Mouse (Mus musculus): ENCODE data around the gene Frem2. TPM values are rescaled to one million over a fixed set of nuclear protein-coding genes. Genes with fewer than 3 reads are reported as not detected.

The Frem2 gene
- polyA plus RNA-seq, 1 experiment from 2014 or later: 9.0 TPM

DNA sequence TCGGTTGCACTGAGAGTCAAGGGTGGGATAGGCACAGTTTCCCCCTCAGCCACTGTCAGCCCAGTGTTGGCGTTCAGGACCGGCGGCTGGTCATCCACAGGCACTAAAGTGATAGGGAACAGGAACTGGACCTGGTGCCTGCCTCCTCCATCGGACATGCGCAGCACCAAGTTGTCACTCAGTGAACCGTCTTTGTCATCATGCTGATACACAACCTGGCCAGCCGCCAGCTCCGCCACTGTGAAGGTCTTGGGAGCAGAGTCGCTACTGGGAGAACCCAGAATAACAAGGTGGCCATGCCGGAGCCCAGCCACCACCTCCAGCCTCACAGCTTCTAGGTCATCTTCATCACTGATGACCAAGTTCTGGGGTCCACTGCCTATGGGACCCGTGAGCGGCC, 1.8 kb downstream of the Frem2 start:
- Histone ChIP-seq H3K4me2 (ENCODE audit: low read length) (peak overlapping the region; percentile 88), H3K36me3 (ENCODE audit: insufficient read depth, low read length) (peaks cover 18% of the 10 kb centered on the region; the same call in 1 of the 2 replicates), H3K4me3 (replicated peaks; ENCODE audit: low read depth, low read length) (no peak overlapping the region), H3K27me3 (ENCODE audit: insufficient read depth, low read length) (no peaks in the 10 kb centered on the region), H3K9me3 (replicated peaks; ENCODE audit: low read length) (peaks cover 10% of the 10 kb centered on the region; the same call in 1 of the 2 replicates), H3K4me1 (replicated peaks; ENCODE audit: insufficient read depth, low read length) (peaks cover 5% of the 10 kb centered on the region; the same call in 1 of the 2 replicates), H3K27ac (no peak overlapping the region), H3K9ac (ENCODE audit: low read depth, low read length) (no peak overlapping the region)
- TF ChIP-seq CTCF (IDR thresholded peaks at IDR 0.05; ENCODE audit: low read depth): no peak
- 92% methylated on average over 13 of the region's 13 CpGs for WGBS
- no peak for DNase-seq (ENCODE audit: low spot score)
- no peak for ATAC-seq (replicated peaks; ENCODE audit: low FRiP score, low read depth)

- H3K9me3 ChIP-seq (replicated peaks; ENCODE audit: low read length): peaks cover 10% of the 10 kb centered on the region; the same call in 1 of the 2 replicates
- WGBS: 7% methylated on average over 8 of the region's 8 CpGs
- TF ChIP-seq CTCF (IDR thresholded peaks at IDR 0.05; ENCODE audit: low read depth): no peak
- no peaks in the 10 kb centered on the region for H3K27me3 ChIP-seq (ENCODE audit: insufficient read depth, low read length)
- no peaks in the 10 kb centered on the region for H3K4me1 ChIP-seq (replicated peaks; ENCODE audit: insufficient read depth, low read length)
- H3K36me3 ChIP-seq (ENCODE audit: insufficient read depth, low read length): peaks cover 18% of the 10 kb centered on the region; the same call in 1 of the 2 replicates
- ATAC-seq (replicated peaks; ENCODE audit: low FRiP score, low read depth) (no peak), DNase-seq (ENCODE audit: low spot score) (peak; percentile 37)
- H3K4me2 ChIP-seq (ENCODE audit: low read length): peak overlapping the region; percentile 36; the same call in 1 of the 2 replicates
- peak overlapping the region; percentile 64 for H3K27ac ChIP-seq
- no peak overlapping the region for H3K4me3 ChIP-seq (replicated peaks; ENCODE audit: low read depth, low read length)
- 0 out of 2 replicates have a peak overlapping the region, but pooled peaks have one; percentile 25 for H3K9ac ChIP-seq (ENCODE audit: low read depth, low read length)
These were observed 7.0 kb downstream of the Frem2 start for GRCm38 (mm10) chr3:53650003-53650748.

DNA sequence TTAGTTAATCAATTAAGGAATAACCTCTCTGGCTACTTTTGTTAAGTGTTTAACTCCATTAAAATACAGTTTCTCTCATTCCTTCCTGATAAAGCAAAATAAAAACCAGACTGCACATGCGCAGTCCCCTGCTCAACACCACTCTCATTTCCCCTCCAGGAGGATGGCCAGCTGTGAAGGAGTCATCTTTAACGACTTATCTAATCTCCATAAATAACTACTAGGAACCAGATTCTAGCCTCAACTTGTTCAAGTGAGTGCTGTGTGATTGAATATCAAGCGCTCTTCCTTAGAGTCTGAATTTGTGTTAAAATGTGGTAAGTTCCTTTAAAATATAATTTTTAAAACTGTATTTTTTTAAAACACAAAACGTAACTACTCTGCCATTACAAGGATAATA, 7.7 kb downstream of the Frem2 start:
- Histone ChIP-seq H3K36me3 (ENCODE audit: insufficient read depth, low read length) (peaks cover 14% of the 10 kb centered on the region; the same call in 1 of the 2 replicates), H3K4me2 (ENCODE audit: low read length) (no peak overlapping the region), H3K4me3 (replicated peaks; ENCODE audit: low read depth, low read length) (no peak overlapping the region), H3K27me3 (ENCODE audit: insufficient read depth, low read length) (no peaks in the 10 kb centered on the region), H3K9me3 (replicated peaks; ENCODE audit: low read length) (peaks cover 7% of the 10 kb centered on the region; the same call in 1 of the 2 replicates), H3K27ac (no peak overlapping the region), H3K9ac (ENCODE audit: low read depth, low read length) (no peak overlapping the region), H3K4me1 (replicated peaks; ENCODE audit: insufficient read depth, low read length) (no peaks in the 10 kb centered on the region)
- 56% methylated on average over 4 of the region's 4 CpGs for WGBS
- DNase-seq (ENCODE audit: low spot score) (peak; percentile 49), ATAC-seq (replicated peaks; ENCODE audit: low FRiP score, low read depth) (no peak)
- TF ChIP-seq CTCF (IDR thresholded peaks at IDR 0.05; ENCODE audit: low read depth): no peak

DNA sequence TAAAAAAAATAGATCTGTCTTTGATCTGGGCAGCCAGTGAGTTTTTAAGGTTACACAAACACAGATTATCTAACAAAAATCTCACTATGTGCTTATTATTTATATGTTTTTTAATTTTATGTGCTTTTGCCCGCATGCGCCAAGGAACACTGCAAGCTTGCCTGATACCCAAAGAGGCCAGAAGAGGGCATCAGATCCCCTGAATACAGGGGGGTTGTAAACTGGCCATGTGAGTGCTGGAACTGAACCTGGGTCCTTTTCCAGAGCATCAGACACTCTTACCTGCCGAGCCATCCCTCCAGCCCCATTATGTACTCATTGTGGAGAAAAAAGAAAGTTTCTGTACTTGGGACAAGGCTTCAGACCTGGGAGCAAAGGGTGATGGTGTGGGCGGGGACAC, 8.3 kb downstream of the Frem2 start:
- H3K27me3 ChIP-seq (ENCODE audit: insufficient read depth, low read length): no peaks in the 10 kb centered on the region
- peaks cover 2% of the 10 kb centered on the region; the same call in 1 of the 2 replicates for H3K9me3 ChIP-seq (replicated peaks; ENCODE audit: low read length)
- H3K4me1 ChIP-seq (replicated peaks; ENCODE audit: insufficient read depth, low read length): no peaks in the 10 kb centered on the region
- peak; percentile 34; the same call in 1 of the 2 replicates for TF ChIP-seq CTCF (IDR thresholded peaks at IDR 0.05; ENCODE audit: low read depth)
- DNase-seq (ENCODE audit: low spot score) (no peak), ATAC-seq (replicated peaks; ENCODE audit: low FRiP score, low read depth) (no peak)
- H3K4me3 ChIP-seq (replicated peaks; ENCODE audit: low read depth, low read length): no peak overlapping the region
- H3K27ac ChIP-seq: no peak overlapping the region
- no peak overlapping the region for H3K9ac ChIP-seq (ENCODE audit: low read depth, low read length)
- no peak overlapping the region for H3K4me2 ChIP-seq (ENCODE audit: low read length)
- peaks cover 8% of the 10 kb centered on the region; the same call in 1 of the 2 replicates for H3K36me3 ChIP-seq (ENCODE audit: insufficient read depth, low read length)
- 86% methylated on average over 4 of the region's 4 CpGs for WGBS

- no peaks in the 10 kb centered on the region for H3K27me3 ChIP-seq (ENCODE audit: insufficient read depth, low read length)
- WGBS: 55% methylated on average over 3 of the region's 3 CpGs
- no peaks in the 10 kb centered on the region for H3K36me3 ChIP-seq (ENCODE audit: insufficient read depth, low read length)
- no peak overlapping the region for H3K4me3 ChIP-seq (replicated peaks; ENCODE audit: low read depth, low read length)
- ATAC-seq (replicated peaks; ENCODE audit: low FRiP score, low read depth) (no peak), DNase-seq (ENCODE audit: low spot score) (no peak)
- no peak overlapping the region for H3K27ac ChIP-seq
- TF ChIP-seq CTCF (IDR thresholded peaks at IDR 0.05; ENCODE audit: low read depth): no peak
- H3K4me2 ChIP-seq (ENCODE audit: low read length): no peak overlapping the region
- no peak overlapping the region for H3K9ac ChIP-seq (ENCODE audit: low read depth, low read length)
- H3K4me1 ChIP-seq (replicated peaks; ENCODE audit: insufficient read depth, low read length): 0 out of 2 replicates have a peak, but pooled peaks cover 3% of the 10 kb centered on the region
- no peaks in the 10 kb centered on the region for H3K9me3 ChIP-seq (replicated peaks; ENCODE audit: low read length)
These were observed 21.2 kb downstream of the Frem2 start for GRCm38 (mm10) chr3:53635948-53636347.

- WGBS: 43% methylated on average over 14 of the region's 14 CpGs
- DNase-seq (ENCODE audit: low spot score): peak; percentile 54
- no peaks in the 10 kb centered on the region for H3K9me3 ChIP-seq (replicated peaks; ENCODE audit: low read length)
- H3K9ac ChIP-seq (ENCODE audit: low read depth, low read length): no peak overlapping the region
- H3K36me3 ChIP-seq (ENCODE audit: insufficient read depth, low read length): no peaks in the 10 kb centered on the region
- no peak for TF ChIP-seq CTCF (IDR thresholded peaks at IDR 0.05; ENCODE audit: low read depth)
- H3K4me1 ChIP-seq (replicated peaks; ENCODE audit: insufficient read depth, low read length): 0 out of 2 replicates have a peak, but pooled peaks cover under 1% of the 10 kb centered on the region
- 0 out of 2 replicates have a peak overlapping the region, but pooled peaks have one; percentile 31 for H3K4me2 ChIP-seq (ENCODE audit: low read length)
- no peak overlapping the region for H3K4me3 ChIP-seq (replicated peaks; ENCODE audit: low read depth, low read length)
- H3K27ac ChIP-seq: 0 out of 2 replicates have a peak overlapping the region, but pooled peaks have one; percentile 34
- H3K27me3 ChIP-seq (ENCODE audit: insufficient read depth, low read length): no peaks in the 10 kb centered on the region
- no peak for ATAC-seq (replicated peaks; ENCODE audit: low FRiP score, low read depth)
These were observed 26.0 kb downstream of the Frem2 start for GRCm38 (mm10) chr3:53631126-53631525.
